Mouse (Mus musculus) lung, adult 2 months (tissue): ENCODE results near the gene Umad1. TPM values are rescaled to one million over a fixed set of nuclear protein-coding genes. Genes with fewer than 3 reads are reported as not detected.
"Not testable (repeated sequence)": the region's sequence is repeated elsewhere in the genome, so short reads cannot be mapped to it uniquely, and the experiment has no call there.

ENCODE experiments used
- DNase-seq: peaks from one replicate; pipeline ENCODE4 v3.0.0; 2022
- H3K4me1 ChIP-seq: fragments of 200-500 bp; 2 replicates; pipeline ENCODE4 v1.6.1; 2011; ENCODE audit warnings: low read length; ENCODE audit not compliant: control insufficient read depth, insufficient read depth
- H3K4me3 ChIP-seq: fragments of 200-500 bp; replicated peaks from 2 replicates; pipeline ENCODE3; 2011; ENCODE audit warnings: low read depth, mild to moderate bottlenecking, control low read depth, low read length; ENCODE audit errors: extremely low read depth
- CTCF ChIP-seq: fragments of 200-500 bp; IDR thresholded peaks from 2 replicates; pipeline ENCODE4 v1.5.1; 2011; ENCODE audit warnings: mild to moderate bottlenecking, low read length, control low read depth; ENCODE audit not compliant: insufficient read depth
- POLR2A ChIP-seq: fragments of 200-500 bp; IDR thresholded peaks from 2 replicates; pipeline ENCODE4 v1.6.1; 2011; ENCODE audit warnings: low read depth, mild to moderate bottlenecking, control low read depth, low read length, borderline replicate concordance; ENCODE audit errors: extremely low read depth
- WGBS: fragments of 180-500 bp; shearing (Covaris S2); methylation state at CpG from one replicate; pipeline ENCODE4 v1.1.7; 2018; 5-methylcytosine and 5-hydroxymethylcytosine counted together
- polyA plus RNA-seq: library from polyadenylated mRNA; depleted of rRNA; stranded (reverse); fragments of >200 nt; gene quantifications from 2 replicates; pipeline ENCODE4 v1.2.3, GENCODE M21; 2012

Umad1 gene
- polyA plus RNA-seq, 1 experiment, result 8.7 TPM

GRCm38 (mm10) chr6:8307878-8308775 lies 49.0 kb downstream of the Umad1 start:
- Histone ChIP-seq H3K4me1 (no peaks in the 10 kb centered on the region), H3K4me3 (no peak overlapping the region)
- DNase-seq, result no peak
- 78% methylated on average over 6 of the region's 6 CpGs for WGBS
- no peak for TF ChIP-seq CTCF
- TF ChIP-seq POLR2A, result no peak

- no peak for DNase-seq
- no peak for TF ChIP-seq CTCF
- TF ChIP-seq POLR2A, result no peak
- WGBS, result 88% methylated on average over 2 of the region's 2 CpGs
Observed at GRCm38 (mm10) chr6:8312554-8312953, 53.5 kb downstream of the Umad1 start.

GRCm38 (mm10) chr6:8316201-8316600 lies 57.1 kb downstream of the Umad1 start:
- Histone ChIP-seq H3K4me3 (no peak overlapping the region), H3K4me1 (no peaks in the 10 kb centered on the region)
- TF ChIP-seq POLR2A (no peak), CTCF (no peak)
- no peak for DNase-seq

More at GRCm38 (mm10) chr6:8312554-8312953, 53.5 kb downstream of the Umad1 start:
- H3K4me1 ChIP-seq, result no peaks in the 10 kb centered on the region
- no peak overlapping the region for H3K4me3 ChIP-seq

- TF ChIP-seq CTCF (no peak), POLR2A (no peak)
- no peak for DNase-seq
- 92% methylated on average over 2 of the region's 2 CpGs for WGBS
- Histone ChIP-seq H3K4me3 (no peak overlapping the region), H3K4me1 (no peaks in the 10 kb centered on the region)
Observed at GRCm38 (mm10) chr6:8319591-8319990, 60.5 kb downstream of the Umad1 start.

GRCm38 (mm10) chr6:8331496-8331895 lies 72.4 kb downstream of the Umad1 start:
- DNase-seq, H3K4me3 ChIP-seq, H3K4me1 ChIP-seq: not testable (repeated sequence)
- whole genome bisulfite sequencing, result 98% methylated on average over 3 of the region's 3 CpGs

- WGBS, result 95% methylated on average over 1 of the region's 1 CpGs
- TF ChIP-seq POLR2A (no peak), CTCF (no peak)
Observed at GRCm38 (mm10) chr6:8333380-8333779, 74.3 kb downstream of the Umad1 start.

GRCm38 (mm10) chr6:8336487-8337390 lies 77.7 kb downstream of the Umad1 start:
- H3K4me3 ChIP-seq, result peak overlapping the region; percentile 54
- 0 out of 2 replicates have a peak, but pooled peaks cover 3% of the 10 kb centered on the region for H3K4me1 ChIP-seq
- no peak for DNase-seq
- 71% methylated on average over 9 of the region's 9 CpGs for WGBS
- TF ChIP-seq POLR2A, result no peak
- no peak for TF ChIP-seq CTCF

More at GRCm38 (mm10) chr6:8333380-8333779, 74.3 kb downstream of the Umad1 start:
- no peak overlapping the region for H3K4me3 ChIP-seq
- H3K4me1 ChIP-seq, result 0 out of 2 replicates have a peak, but pooled peaks cover 3% of the 10 kb centered on the region
- DNase-seq, result no peak

GRCm38 (mm10) chr6:8339453-8339852 lies 80.4 kb downstream of the Umad1 start:
- no peak for DNase-seq
- 86% methylated on average over 6 of the region's 6 CpGs for WGBS
- no peak overlapping the region for H3K4me3 ChIP-seq

GRCm38 (mm10) chr6:8343271-8343670 lies 84.2 kb downstream of the Umad1 start:
- no peak overlapping the region for H3K4me3 ChIP-seq
- peaks cover 9% of the 10 kb centered on the region for H3K4me1 ChIP-seq
- 63% methylated on average over 4 of the region's 4 CpGs for WGBS
- no peak for DNase-seq
- TF ChIP-seq CTCF (no peak), POLR2A (no peak)

More at GRCm38 (mm10) chr6:8339453-8339852, 80.4 kb downstream of the Umad1 start:
- TF ChIP-seq POLR2A (no peak), CTCF (no peak)
- peaks cover 10% of the 10 kb centered on the region for H3K4me1 ChIP-seq
